In the genomic region with DNA sequence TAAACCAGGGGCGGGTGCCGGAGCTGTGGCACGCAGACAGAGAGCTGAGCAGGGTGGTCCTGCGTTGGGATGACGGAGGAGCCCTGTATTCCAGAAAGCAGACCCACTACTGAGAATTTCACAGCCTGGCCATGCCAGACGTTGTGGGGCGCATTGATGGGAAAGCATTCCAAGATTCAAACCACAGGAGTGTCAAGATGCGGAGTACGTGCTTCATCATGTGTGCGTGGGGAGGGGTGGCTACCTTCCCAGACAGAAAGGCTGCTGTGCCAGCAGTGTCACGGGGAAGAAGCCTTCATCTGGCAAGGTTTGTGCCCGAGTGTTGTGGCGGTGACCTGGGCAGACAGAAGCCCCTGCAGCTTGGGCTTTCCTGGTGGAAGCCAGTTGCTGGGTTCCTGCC, we compare ENCODE assay signal across 18 mouse cellular contexts. TPM values are rescaled to one million over a fixed set of nuclear protein-coding genes. Genes with fewer than 3 reads are reported as not detected.
DNase-seq lines count a peak whose midpoint lies in the region; ATAC-seq and TF ChIP-seq lines count a peak whose summit lies in the region.
"Had no signal": no experiment of that assay in that cellular context is flagged by ENCODE, and none has a peak within 500 bp of the region (broad histone marks: within the 10 kb centered on the region; RNA-seq: fewer than 3 reads in every experiment).

No protein-coding gene starts in this region.

- 0 out of 2 replicates have a peak, but pooled peaks have one; percentile 30 for ATAC-seq in erythroid progenitor cell, adult 5-6 weeks (replicated peaks; ENCODE audit: low FRiP score, poor library complexity, severe bottlenecking)
- ATAC-seq: forebrain, embryonic 16.5 days; hindbrain, embryonic 16.5 days had no signal

- H3K36me3 ChIP-seq in ES-Bruce4 (ENCODE audit: control insufficient read depth, insufficient read depth, low read length, poor library complexity, severe bottlenecking): no peaks in the 10 kb centered on the region
- H3K36me3 ChIP-seq: embryonic facial prominence, embryonic 12.5 days; forebrain, embryonic 12.5 days; G1E; heart, embryonic 12.5 days had no signal

- TF ChIP-seq POLR2A in ES-Bruce4 (IDR thresholded peaks at IDR 0.05; ENCODE audit: insufficient read depth, low read length): no peak

- intact Hi-C loops in left cerebral cortex, adult 2 months (cut with DNase I): no loop called here

- H3K4me1 ChIP-seq in ES-Bruce4 (ENCODE audit: control insufficient read depth, insufficient read depth, low read length): peaks cover 2% of the 10 kb centered on the region
- H3K4me1 ChIP-seq: embryonic facial prominence, embryonic 12.5 days; forebrain, embryonic 12.5 days had no signal

- TF ChIP-seq EP300 in ES-Bruce4 (IDR thresholded peaks at IDR 0.05; ENCODE audit: insufficient read depth, low read depth, low read length): no peak

- peak overlapping the region; percentile 4; the same call in 1 of the 2 replicates for H3K9ac ChIP-seq in ES-Bruce4 (ENCODE audit: low read depth, poor library complexity, severe bottlenecking)
- H3K9ac ChIP-seq: embryonic facial prominence, embryonic 12.5 days; forebrain, embryonic 12.5 days; heart, embryonic 12.5 days had no signal

- H3K4me3 ChIP-seq in left cerebral cortex, adult 2 months: 0 out of 2 replicates have a peak overlapping the region, but pooled peaks have one; percentile 17
- peak overlapping the region; percentile 51 for H3K4me3 ChIP-seq in ES-Bruce4 (ENCODE audit: low read depth, low read length)
- H3K4me3 ChIP-seq: embryonic facial prominence, embryonic 12.5 days; forebrain, embryonic 12.5 days; gastrocnemius, adult 2 months; heart, embryonic 12.5 days had no signal

- no peaks in the 10 kb centered on the region for H3K9me3 ChIP-seq in ES-Bruce4 (replicated peaks; ENCODE audit: control insufficient read depth, insufficient read depth, low read length, poor library complexity, severe bottlenecking)
- H3K9me3 ChIP-seq: embryonic facial prominence, embryonic 12.5 days; forebrain, embryonic 12.5 days; G1E; heart, embryonic 12.5 days had no signal

- H3K27me3 ChIP-seq in ES-Bruce4 (ENCODE audit: control insufficient read depth, insufficient read depth, low read length, poor library complexity, severe bottlenecking): no peaks in the 10 kb centered on the region
- H3K27me3 ChIP-seq: embryonic facial prominence, embryonic 12.5 days; forebrain, embryonic 12.5 days; heart, embryonic 12.5 days had no signal

- DNase-seq in cerebellum, postnatal 10 days: peak; percentile 50 to 54
- no peak for DNase-seq in cerebellum, adult 9-10 months
- DNase-seq in left cerebral cortex, adult 2 months (ENCODE audit: extremely low spot score in 1 of 2, low spot score in 2 of 2): peak in 1 of 2 experiments; percentile 12
- DNase-seq in left cerebral cortex, adult 8-10 months (ENCODE audit: low spot score in 2 of 2): no peak
- DNase-seq in kidney, postnatal 14 days: no peak
- DNase-seq: adrenal gland, postnatal 14 days; cerebellum, adult 9-11 months; gastrocnemius, adult 2 months; gastrocnemius, postnatal 25 days; kidney, adult 11 months had no signal

- no peak for TF ChIP-seq CTCF in left cerebral cortex, adult 2 months (IDR thresholded peaks at IDR 0.05)
- TF ChIP-seq CTCF in ES-Bruce4 (IDR thresholded peaks at IDR 0.05; ENCODE audit: low read depth, low read length): no peak

- no peak overlapping the region for H3K27ac ChIP-seq in left cerebral cortex, adult 2 months
- no peak overlapping the region for H3K27ac ChIP-seq in ES-Bruce4 (ENCODE audit: insufficient read depth, low read length)
- H3K27ac ChIP-seq: embryonic facial prominence, embryonic 12.5 days; forebrain, embryonic 12.5 days; gastrocnemius, adult 2 months had no signal

RNA-seq across cellular contexts. Expression of a gene that starts 51.7 kb away (rescaled TPM):
- 10 to 100 TPM; 16.6 to 18.7 TPM for total RNA-seq in left cerebral cortex, adult 2 months (2021)
- total RNA-seq in left cerebral cortex, adult 8-10 months (2022): 10 to 100 TPM; 14.8 to 18.9 (median 16.7) TPM
- 18.6 and 21.4 TPM in 2 replicates for polyA plus RNA-seq in ES-Bruce4 (2011; ENCODE audit: insufficient read depth, insufficient read length, low read depth, missing spikeins)
- total RNA-seq in erythroid progenitor cell, adult 5-6 weeks (2015; ENCODE audit: low replicate concordance): 3.4 and 5.4 TPM in 2 replicates
- 5.7 and 6.5 TPM in 2 replicates for total RNA-seq in erythroid progenitor cell, adult 5-6 weeks (2017; ENCODE audit: low replicate concordance)

Comparison
In these comparisons a context has a peak if more than half of its experiments do, and no peak if none do; other contexts are left out.
1. DNase-seq: peak in cerebellum, postnatal 10 days (2 of 2); none in cerebellum, adult 9-10 months (single experiment), left cerebral cortex, adult 8-10 months (0 of 2) and kidney, postnatal 14 days (single experiment).